Mouse (Mus musculus): Measurements from ENCODE around the gene Surf4.

DNA sequence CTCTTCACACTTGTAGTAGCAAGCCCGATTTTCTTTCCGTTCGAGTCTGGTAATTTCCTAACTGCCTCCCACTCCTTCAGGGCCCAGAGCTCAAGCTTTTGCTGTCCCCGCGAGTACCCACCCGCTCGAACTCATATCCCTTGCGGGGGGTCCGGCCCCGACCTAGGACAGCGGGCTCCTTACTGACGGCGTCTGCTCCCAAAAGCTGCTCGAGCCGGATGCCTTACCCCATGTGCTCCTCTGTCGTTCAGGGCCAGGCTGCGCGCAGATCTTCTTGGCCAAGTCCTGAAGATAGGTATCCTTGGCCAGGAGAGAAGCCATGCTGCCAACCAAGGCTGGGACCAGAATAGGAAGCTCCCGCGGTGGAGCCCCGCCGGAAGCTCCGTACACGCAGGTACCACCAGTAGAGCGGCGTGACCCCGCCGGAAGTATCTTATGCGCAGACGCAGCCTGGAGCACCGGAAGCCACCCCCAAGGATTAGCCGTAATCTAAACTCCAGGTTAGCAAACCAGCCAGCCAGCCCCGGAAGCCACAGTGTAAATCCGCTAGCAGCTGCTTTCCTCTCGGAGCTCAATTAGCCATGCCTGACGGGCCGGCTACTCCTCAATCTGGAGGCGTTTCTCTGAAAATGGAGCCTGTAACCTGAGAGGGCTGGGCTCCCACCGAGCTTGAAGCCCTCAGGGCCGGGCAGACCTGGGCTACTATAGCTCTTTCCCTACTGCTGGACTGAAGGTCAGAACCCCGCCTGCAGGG, 31.1 kb downstream of the Surf4 start, which contains the start of gene Surf6:
- TF ChIP-seq ZC3H11A (IDR thresholded peaks at IDR 0.05; ENCODE audit: borderline replicate concordance, low read depth, low read length) (no peak), CHD2 (IDR thresholded peaks at IDR 0.05; ENCODE audit: low read depth, low read length) (0 out of 2 replicates have a peak, but pooled peaks have one; percentile 33), ZNF384 (IDR thresholded peaks at IDR 0.05; ENCODE audit: low read depth, low read length) (no peak), HCFC1 (IDR thresholded peaks at IDR 0.05; ENCODE audit: borderline replicate concordance, insufficient read depth, low read length) (peak; percentile 83), MAFK (IDR thresholded peaks at IDR 0.05; ENCODE audit: insufficient read depth, low read depth, low read length) (no peak)

All from ES-E14 (cell line).